Mouse (Mus musculus) limb, embryonic 12.5 days (tissue): ENCODE data around the gene Crebrf. TPM values are rescaled to one million over a fixed set of nuclear protein-coding genes. Genes with fewer than 3 reads are reported as not detected.
A peak's percentile ranks its signal among the peaks of the same experiment; 100 is the strongest.

Experiments used
- ATAC-seq: fragments of 200-750 bp; cut with Nextera tagmentation; 2 replicates; pipeline ENCODE4 v1.8.0; 2017; ENCODE audit warnings: low read depth, moderate TSS enrichment; ENCODE audit not compliant: insufficient number of reproducible peaks, insufficient read depth, low FRiP score, low TSS enrichment
- H3K27ac ChIP-seq: fragments of 300-500 bp; sonication (generic); 2 replicates; pipeline ENCODE4 v1.5.1; 2016; ENCODE audit warnings: mild to moderate bottlenecking, moderate library complexity
- H3K27me3 ChIP-seq: fragments of 300-500 bp; sonication (generic); 2 replicates; pipeline ENCODE4 v1.6.1; 2016; ENCODE audit warnings: mild to moderate bottlenecking, moderate library complexity
- H3K36me3 ChIP-seq: fragments of 300-500 bp; sonication (generic); 2 replicates; pipeline ENCODE4 v1.6.1; 2016; ENCODE audit warnings: mild to moderate bottlenecking, moderate library complexity
- H3K4me1 ChIP-seq: fragments of 300-500 bp; sonication (generic); replicated peaks from 2 replicates; pipeline ENCODE4 v1.6.1; 2016
- H3K4me2 ChIP-seq: fragments of 300-500 bp; sonication (generic); 2 replicates; pipeline ENCODE4 v1.6.1; 2016; ENCODE audit warnings: mild to moderate bottlenecking, moderate library complexity
- H3K4me3 ChIP-seq: fragments of 300-500 bp; sonication (generic); replicated peaks from 2 replicates; pipeline ENCODE4 v1.5.1; 2016; ENCODE audit warnings: mild to moderate bottlenecking
- H3K9ac ChIP-seq: fragments of 300-500 bp; sonication (generic); replicated peaks from 2 replicates; pipeline ENCODE4 v1.6.1; 2016; ENCODE audit warnings: mild to moderate bottlenecking, moderate library complexity
- H3K9me3 ChIP-seq: fragments of 300-500 bp; sonication (generic); 2 replicates; pipeline ENCODE4 v1.6.1; 2016; ENCODE audit warnings: mild to moderate bottlenecking, moderate library complexity
- WGBS: fragments of 180-500 bp; shearing (Covaris S2); methylation state at CpG from one replicate; pipeline ENCODE4 v1.1.7; 2016; 5-methylcytosine and 5-hydroxymethylcytosine counted together
- polyA plus RNA-seq: library from polyadenylated mRNA; unstranded; fragments of >200 nt; fragmentation: Nextera tagmentation; extraction: Ambion mirVana; gene quantifications from 2 replicates; pipeline ENCODE4 v1.2.1, GENCODE M21; 2016

Crebrf gene
- polyA plus RNA-seq, result 3.9 and 6.0 TPM in 2 replicates

DNA sequence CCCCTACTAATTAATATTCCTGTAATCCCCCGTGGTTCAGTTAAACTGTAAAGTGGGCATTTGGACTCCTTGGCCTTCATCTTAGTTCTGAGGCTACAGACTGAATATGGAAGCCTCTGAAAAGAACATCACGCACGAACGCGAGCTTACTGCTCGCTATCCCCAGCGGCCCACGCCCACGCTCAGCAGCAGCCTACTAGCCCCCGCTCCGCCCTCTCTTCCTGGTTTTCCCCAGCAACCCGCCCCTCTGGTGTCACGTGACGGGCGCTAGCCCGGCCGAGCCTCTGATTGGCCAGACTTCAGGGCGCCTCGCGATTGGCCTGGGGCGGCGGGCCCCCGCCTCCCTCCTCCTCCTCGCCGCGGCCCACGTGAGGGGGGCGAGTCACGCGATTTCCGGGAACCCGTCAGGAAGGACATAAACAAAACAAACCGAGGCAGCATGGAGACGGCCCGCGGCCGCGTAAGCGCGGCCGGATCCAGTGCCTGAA lies at the start of gene Crebrf:
Gene Crebrf (plus strand): TSS at position 380 of the 488 bp plus-strand sequence.
- no peaks in the 10 kb centered on the region for H3K4me1 ChIP-seq
- H3K36me3 ChIP-seq, result no peaks in the 10 kb centered on the region
- peak within 1 kb of the TSS; percentile 84 for H3K27ac ChIP-seq
- under 1% methylated on average over 41 of the region's 41 CpGs for WGBS
- peak within 1 kb of the TSS; percentile 99 for H3K4me3 ChIP-seq
- H3K4me2 ChIP-seq, result peak within 1 kb of the TSS; percentile 67
- H3K9me3 ChIP-seq, result no peaks in the 10 kb centered on the region
- peak; percentile 75 for ATAC-seq
- H3K27me3 ChIP-seq, result peaks cover 5% of the 10 kb centered on the region
- H3K9ac ChIP-seq, result peak within 1 kb of the TSS; percentile 78

DNA sequence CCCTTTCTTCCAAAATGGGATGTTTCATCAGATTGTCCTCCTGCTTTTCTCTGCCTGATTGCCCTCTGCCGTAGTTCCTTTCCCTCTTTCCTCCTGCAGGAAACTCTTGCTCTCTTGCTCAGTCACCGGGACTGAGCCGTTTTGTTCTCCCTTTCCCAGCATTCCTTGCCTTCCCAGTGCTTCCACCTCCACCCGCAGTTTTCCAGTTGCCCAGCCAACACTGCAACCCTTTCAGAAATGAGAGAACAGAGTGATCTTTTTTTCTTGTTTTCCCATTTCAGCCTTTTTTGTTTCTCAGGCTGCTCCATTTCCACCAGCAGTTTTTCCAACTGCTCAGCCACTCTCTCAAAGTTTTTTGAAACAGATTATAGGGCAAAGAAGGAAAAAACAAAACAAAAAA lies 44.2 kb upstream of the Crebrf start:
- Histone ChIP-seq H3K4me2 (no peak overlapping the region), H3K4me3 (no peak overlapping the region), H3K9me3 (no peaks in the 10 kb centered on the region), H3K36me3 (no peaks in the 10 kb centered on the region), H3K4me1 (no peaks in the 10 kb centered on the region), H3K27me3 (0 out of 2 replicates have a peak, but pooled peaks cover 2% of the 10 kb centered on the region), H3K27ac (no peak overlapping the region), H3K9ac (no peak overlapping the region)
- ATAC-seq, result no peak
- WGBS, result 65% methylated on average over 4 of the region's 4 CpGs

DNA sequence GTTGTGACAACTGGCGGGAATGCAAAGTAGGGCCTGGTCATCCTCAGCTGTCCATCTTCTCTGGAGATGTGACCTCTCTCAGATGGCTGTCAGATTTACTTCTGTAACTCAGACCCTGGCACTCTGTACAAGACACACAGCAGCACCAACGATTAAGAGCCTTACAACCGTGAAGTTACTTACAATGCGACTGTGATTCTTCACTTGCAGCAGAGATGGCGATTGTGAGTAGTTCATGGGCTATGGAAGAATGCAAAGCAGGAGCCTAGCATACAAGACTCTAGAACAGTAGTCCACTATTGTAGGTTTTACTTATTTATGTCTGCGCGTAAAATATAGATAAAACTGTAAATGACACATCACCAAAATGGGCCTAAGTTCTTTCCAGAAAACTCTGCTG lies 39.6 kb upstream of the Crebrf start:
- peak; percentile 16; the same call in 1 of the 2 replicates for ATAC-seq
- WGBS, result 28% methylated on average over 7 of the region's 7 CpGs
- H3K36me3 ChIP-seq, result no peaks in the 10 kb centered on the region
- H3K9me3 ChIP-seq, result no peaks in the 10 kb centered on the region
- no peak overlapping the region for H3K9ac ChIP-seq
- H3K27ac ChIP-seq, result no peak overlapping the region
- peak overlapping the region; percentile 81 for H3K4me3 ChIP-seq
- H3K27me3 ChIP-seq, result 0 out of 2 replicates have a peak, but pooled peaks cover 2% of the 10 kb centered on the region
- H3K4me2 ChIP-seq, result peak overlapping the region; percentile 73
- peaks cover 9% of the 10 kb centered on the region; the same call in 1 of the 2 replicates for H3K4me1 ChIP-seq

DNA sequence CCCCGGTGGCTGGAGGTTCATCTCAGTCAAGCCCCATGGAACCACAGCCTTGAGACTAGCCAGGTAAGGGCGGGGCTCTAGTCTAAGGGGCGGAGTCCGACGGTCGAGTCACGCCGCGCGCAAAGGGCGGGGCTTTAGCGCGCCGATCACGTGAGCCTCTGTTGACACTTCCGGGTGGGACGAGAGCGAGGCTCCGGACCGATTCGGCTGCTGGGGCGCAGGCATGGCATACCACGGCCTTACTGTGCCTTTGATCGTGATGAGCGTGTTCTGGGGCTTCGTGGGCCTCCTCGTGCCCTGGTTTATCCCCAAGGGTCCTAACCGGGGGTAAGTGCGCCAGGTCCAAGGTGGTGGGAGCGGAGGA lies 39.2 kb upstream of the Crebrf start:
- Histone ChIP-seq H3K9ac (peak overlapping the region; percentile 67), H3K36me3 (no peaks in the 10 kb centered on the region), H3K27ac (peak overlapping the region; percentile 67), H3K4me2 (peak overlapping the region; percentile 73), H3K27me3 (0 out of 2 replicates have a peak, but pooled peaks cover 2% of the 10 kb centered on the region), H3K4me1 (peaks cover 9% of the 10 kb centered on the region; the same call in 1 of the 2 replicates), H3K4me3 (peak overlapping the region; percentile 81), H3K9me3 (no peaks in the 10 kb centered on the region)
- under 1% methylated on average over 30 of the region's 30 CpGs for WGBS
- peak; percentile 88 for ATAC-seq

DNA sequence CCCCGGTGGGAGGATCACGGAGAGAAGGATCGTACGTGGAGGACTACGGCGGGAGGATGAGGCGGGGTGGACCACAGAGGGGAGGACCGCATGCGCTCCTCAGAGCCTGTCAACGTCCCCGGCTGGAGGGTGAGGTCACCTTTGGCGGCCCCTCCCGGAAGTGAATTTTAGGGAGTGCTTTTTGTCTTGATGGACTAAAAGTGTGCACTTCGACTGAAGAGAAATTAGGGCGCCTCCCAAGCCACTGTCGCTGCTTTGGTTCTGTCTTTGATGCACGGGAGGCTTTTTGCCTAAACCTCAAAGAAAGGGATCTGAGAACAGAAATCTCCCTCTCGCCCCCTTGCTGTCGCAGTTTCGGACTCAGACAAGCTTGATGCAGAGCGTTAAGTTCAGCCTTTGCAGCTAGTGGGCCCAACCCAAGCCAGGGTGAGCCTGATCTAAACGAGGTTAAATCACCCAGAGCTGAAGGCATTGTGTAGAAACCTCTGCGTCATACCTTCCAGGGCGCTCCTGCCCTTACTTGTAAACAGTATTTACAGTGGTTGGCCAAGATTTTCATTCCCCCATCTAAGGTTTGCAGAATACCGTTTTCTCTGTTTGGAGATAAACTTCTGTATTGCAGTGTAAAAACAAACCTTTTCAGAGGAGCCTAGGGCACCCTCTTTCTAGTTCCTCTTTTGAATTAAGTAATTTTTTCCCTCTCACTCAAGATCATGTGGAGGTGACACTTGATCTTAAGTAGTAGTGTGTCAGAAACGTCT lies 38.7 kb upstream of the Crebrf start:
- H3K9me3 ChIP-seq, result no peaks in the 10 kb centered on the region

DNA sequence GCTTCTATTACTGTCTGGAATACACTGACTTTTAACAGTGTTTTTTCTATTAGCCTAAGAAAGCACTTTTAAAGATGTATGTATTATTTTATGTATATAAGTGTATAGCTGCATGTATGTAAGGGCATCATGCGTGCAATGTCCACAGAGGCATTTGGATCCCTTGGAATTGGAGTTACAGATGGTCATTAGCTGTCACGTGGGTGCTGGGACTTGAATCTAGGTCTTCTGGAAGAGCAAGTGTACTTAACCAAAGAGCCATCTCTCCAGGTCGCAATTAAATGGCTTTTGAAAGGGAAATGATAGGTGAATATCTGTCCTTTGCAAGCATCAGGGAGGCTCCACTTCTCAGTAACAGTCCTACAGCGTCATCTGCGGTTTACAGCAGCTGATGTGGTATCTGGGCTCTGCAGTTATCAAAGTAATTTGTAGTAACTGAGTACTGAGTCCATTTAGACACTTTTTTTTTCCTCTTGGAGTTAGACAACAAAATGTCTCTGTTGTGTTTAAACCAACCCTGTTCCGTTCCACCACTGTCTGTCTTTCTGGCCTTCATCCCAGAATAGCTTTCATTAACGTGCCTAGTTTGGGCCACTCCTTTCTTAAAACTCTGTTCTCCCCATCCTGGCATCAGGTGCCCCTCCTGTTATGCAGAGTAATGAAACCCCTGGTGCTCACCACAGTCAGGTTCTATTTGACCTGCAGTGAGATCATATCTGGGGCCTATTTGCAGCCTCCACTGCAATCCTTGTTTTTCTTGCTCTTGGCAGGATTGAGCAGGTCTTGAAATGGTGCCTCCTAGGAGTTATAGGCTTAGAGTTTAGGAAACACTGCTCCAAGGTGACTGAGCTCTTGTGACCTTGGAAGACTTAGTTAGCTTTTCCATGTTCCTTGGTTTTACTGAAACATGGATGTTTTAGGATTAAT lies 37.5 kb upstream of the Crebrf start:
- no peaks in the 10 kb centered on the region for H3K27me3 ChIP-seq
- H3K27ac ChIP-seq, result no peak overlapping the region
- no peak overlapping the region for H3K4me3 ChIP-seq
- no peak overlapping the region for H3K9ac ChIP-seq
- H3K9me3 ChIP-seq, result no peaks in the 10 kb centered on the region
- H3K36me3 ChIP-seq, result peaks cover 1% of the 10 kb centered on the region; the same call in 1 of the 2 replicates
- WGBS, result 90% methylated on average over 7 of the region's 7 CpGs
- H3K4me1 ChIP-seq, result peaks cover 9% of the 10 kb centered on the region; the same call in 1 of the 2 replicates
- ATAC-seq, result no peak
- peak overlapping the region; percentile 73 for H3K4me2 ChIP-seq

More for the DNA sequence above, 38.7 kb upstream of the Crebrf start:
- H3K9ac ChIP-seq, result peak overlapping the region; percentile 67
- H3K4me1 ChIP-seq, result peaks cover 9% of the 10 kb centered on the region; the same call in 1 of the 2 replicates
- peak overlapping the region; percentile 67 for H3K27ac ChIP-seq
- peak; percentile 80 for ATAC-seq
- WGBS, result 3% methylated on average over 26 of the region's 26 CpGs
- H3K4me2 ChIP-seq, result peak overlapping the region; percentile 73
- 0 out of 2 replicates have a peak, but pooled peaks cover 2% of the 10 kb centered on the region for H3K27me3 ChIP-seq
- no peaks in the 10 kb centered on the region for H3K36me3 ChIP-seq
- peak overlapping the region; percentile 81 for H3K4me3 ChIP-seq

DNA sequence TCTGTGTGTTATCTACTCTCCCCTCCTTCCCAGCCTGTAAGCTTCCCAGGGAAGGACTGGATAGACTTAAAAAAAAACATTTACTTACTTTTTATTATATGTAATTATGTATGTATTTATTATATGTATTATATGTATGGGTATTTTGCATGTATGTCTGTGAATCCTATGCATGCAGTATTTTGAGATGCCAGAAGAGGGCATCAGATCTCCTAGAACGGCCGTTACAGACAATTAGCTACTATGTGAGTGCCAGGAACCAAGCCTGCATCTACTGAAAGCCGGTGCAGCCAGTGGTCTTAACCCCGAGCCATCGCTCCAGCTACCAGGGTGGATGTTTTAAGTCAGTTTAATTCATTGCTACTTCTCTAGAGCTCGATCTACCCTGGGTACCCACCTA lies 34.2 kb upstream of the Crebrf start:
- Histone ChIP-seq H3K4me2 (no peak overlapping the region), H3K9ac (no peak overlapping the region), H3K27ac (no peak overlapping the region), H3K4me1 (peaks cover 9% of the 10 kb centered on the region; the same call in 1 of the 2 replicates), H3K4me3 (no peak overlapping the region), H3K36me3 (peaks cover 22% of the 10 kb centered on the region; the same call in 1 of the 2 replicates), H3K9me3 (no peaks in the 10 kb centered on the region), H3K27me3 (no peaks in the 10 kb centered on the region)
- WGBS, result 90% methylated on average over 6 of the region's 6 CpGs
- no peak for ATAC-seq

DNA sequence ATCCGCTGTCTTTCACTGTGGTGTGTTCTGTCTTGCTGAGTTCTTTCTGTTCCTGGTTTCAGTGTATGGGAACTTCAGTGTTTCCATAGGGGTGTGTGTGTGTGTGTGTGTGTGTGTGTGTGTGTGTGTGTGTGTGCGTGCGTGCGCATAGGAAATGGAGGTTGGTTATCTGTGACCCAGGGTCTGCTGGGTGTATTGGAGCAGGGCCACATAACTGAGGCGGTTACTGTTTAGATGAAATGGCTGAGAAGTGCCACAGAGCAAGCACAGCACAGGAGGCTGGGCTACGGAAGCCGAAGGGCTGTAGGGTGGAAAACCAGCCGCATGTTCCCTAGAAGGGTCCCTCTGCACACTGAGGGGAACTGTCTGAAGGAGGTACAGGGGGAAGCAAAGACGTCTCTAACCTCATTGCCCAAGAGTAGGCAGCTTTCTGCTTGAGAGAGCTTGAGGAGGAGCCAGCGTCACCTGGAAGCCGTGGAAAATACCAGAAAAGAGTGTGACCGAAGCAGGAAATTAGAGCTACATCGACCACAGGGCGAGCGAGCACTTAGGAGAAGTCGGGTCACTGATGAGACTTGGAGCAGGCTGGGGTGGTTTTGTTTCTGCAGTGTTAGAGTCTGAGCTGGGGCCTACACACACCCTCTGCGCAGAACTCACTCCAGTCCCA lies 29.0 kb upstream of the Crebrf start:
- H3K4me1 ChIP-seq, result peaks cover 12% of the 10 kb centered on the region
- WGBS, result 90% methylated on average over 17 of the region's 17 CpGs
- no peak overlapping the region for H3K4me2 ChIP-seq
- H3K9me3 ChIP-seq, result no peaks in the 10 kb centered on the region
- H3K9ac ChIP-seq, result no peak overlapping the region
- ATAC-seq, result no peak
- no peaks in the 10 kb centered on the region for H3K27me3 ChIP-seq
- no peak overlapping the region for H3K27ac ChIP-seq
- H3K36me3 ChIP-seq, result peaks cover 25% of the 10 kb centered on the region; the same call in 1 of the 2 replicates
- no peak overlapping the region for H3K4me3 ChIP-seq

DNA sequence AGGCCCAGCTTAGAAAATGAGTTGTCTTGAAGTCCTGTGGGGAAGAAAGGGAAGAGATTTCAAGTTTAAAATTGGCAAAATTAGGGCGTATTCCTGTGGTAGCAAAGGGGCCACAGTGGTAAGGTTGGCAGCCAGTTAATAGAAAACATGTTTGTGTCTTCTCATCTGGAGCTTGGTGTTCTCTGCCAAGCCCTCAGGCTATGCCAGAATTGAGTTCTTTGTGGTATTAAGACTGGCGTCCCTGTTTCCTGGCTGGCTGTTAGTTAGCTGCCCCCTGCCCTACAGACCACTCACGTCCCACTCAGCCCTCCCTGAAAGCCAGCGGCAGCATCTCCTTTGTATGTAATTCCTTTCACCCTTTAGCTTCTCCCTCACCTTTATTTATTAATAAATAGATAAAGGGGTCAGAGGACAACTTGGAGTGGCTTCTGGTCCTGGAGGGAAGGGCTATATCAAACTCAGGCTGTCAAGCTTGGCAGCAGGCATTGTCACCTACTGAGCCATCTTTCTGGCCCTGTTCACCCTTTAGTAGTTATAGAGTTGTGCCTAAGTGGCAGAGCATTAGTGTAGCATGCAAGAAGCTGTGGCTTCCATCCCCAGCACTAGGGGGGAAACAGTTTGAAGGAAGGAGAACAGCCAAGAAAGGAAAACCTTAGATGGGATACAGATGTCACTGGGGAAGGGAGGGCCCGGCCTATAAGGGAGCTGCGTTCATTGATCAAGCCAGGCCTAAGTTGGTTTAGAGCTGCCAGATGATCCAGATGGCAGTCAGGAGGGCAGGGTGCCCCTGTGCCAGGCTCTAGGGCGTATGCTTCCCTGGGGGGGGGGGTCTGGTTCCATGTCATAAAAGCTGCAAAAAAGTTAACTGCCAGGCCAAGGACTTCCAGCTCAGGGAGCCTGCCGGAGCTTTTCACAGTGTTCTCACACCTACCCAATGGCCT lies 26.4 kb upstream of the Crebrf start:
- no peak for ATAC-seq
- Histone ChIP-seq H3K36me3 (peaks cover 15% of the 10 kb centered on the region; the same call in 1 of the 2 replicates), H3K9me3 (no peaks in the 10 kb centered on the region), H3K4me1 (peaks cover 12% of the 10 kb centered on the region), H3K9ac (0 out of 2 replicates have a peak overlapping the region, but pooled peaks have one; percentile 4), H3K27ac (peak overlapping the region; percentile 45; the same call in 1 of the 2 replicates), H3K4me3 (no peak overlapping the region), H3K27me3 (no peaks in the 10 kb centered on the region), H3K4me2 (no peak overlapping the region)
- WGBS, result 58% methylated on average over 8 of the region's 8 CpGs
